Mouse (Mus musculus): Measurements from ENCODE around the gene Asb8.

GRCm38 (mm10) chr15:98094905-98095304, 70.5 kb downstream of the Asb8 start:
- TF ChIP-seq CTCF (IDR thresholded peaks at IDR 0.05; ENCODE audit: low read depth, low read length): no peak
- no peak for TF ChIP-seq POLR2A (IDR thresholded peaks at IDR 0.05; ENCODE audit: borderline replicate concordance, low read depth, low read length)
